Mouse (Mus musculus): Measurements from ENCODE around the gene Sell. TPM values are rescaled to one million over a fixed set of nuclear protein-coding genes. Genes with fewer than 3 reads are reported as not detected.

Sell gene
- polyA plus RNA-seq, 1 experiment from 2014 or later = 10.9 TPM

DNA sequence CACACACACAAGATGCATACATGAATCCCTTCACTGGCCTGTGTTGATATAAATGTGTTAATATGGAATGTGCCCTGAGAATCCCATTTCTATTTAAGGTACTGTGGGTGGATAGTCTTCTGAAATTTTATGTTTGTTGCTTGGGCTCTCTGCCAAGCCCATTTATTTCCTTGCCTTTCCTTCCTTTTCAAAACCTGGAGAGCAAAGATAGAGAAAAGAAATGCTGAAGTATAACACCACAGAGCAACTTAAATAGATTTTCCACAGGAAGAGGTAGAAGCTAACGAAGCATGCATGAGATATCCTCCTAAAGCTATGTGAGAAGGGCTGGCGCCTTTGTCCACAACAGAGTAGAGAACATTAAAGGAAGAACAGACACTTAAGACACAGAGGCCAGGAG is 48.0 kb downstream of the Sell start:
- Histone ChIP-seq H3K4me3 (replicated peaks) (no peak overlapping the region), H3K36me3 (replicated peaks) (no peaks in the 10 kb centered on the region), H3K9ac (no peak overlapping the region), H3K27ac (replicated peaks) (no peak overlapping the region), H3K27me3 (no peaks in the 10 kb centered on the region), H3K4me1 (replicated peaks) (no peaks in the 10 kb centered on the region), H3K9me3 (replicated peaks) (no peaks in the 10 kb centered on the region), H3K4me2 (no peak overlapping the region)
- ATAC-seq (ENCODE audit: insufficient read depth) = no peak
- WGBS (ENCODE audit: insufficient replicate concordance) = 39% methylated on average over 2 of the region's 2 CpGs

DNA sequence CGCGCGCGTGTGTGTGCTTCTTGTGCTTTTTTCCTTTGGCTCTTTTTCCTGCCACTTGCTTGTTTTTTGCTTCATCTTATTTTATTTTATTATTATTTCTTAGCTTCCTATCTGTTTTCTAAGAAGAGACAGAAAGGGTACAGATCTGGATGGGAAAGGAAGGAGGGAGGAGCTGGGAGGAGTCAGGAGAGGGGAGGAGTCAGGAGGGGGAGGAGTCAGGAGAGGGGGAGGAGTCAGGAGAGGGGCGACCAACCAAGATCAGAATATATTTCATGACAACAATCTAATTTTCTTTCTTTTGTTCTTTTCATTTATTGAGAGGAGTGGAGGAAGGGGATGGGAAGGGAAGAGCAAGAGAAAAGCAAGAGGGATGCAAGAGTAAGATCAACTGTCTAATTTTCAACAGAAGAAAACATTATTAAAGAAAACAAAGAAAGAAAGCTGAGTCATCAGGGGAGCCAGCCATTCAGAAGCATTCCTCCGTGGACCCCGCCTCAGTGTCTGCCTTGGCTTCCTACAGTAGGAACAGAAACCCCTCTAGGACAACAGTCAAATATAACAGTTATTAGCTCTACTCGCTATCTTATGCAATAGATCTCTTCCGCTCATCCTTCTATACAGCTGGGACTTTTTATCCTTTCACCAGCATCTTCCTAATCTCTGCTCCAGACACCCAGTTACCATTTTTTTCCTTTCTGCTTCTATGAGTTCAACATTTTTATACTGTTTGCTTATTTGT is 49.0 kb downstream of the Sell start:
- 86% methylated on average over 9 of the region's 9 CpGs for WGBS (ENCODE audit: insufficient replicate concordance)
- ATAC-seq (ENCODE audit: insufficient read depth) = no peak
- no peak overlapping the region for H3K4me3 ChIP-seq (replicated peaks)
- H3K4me1 ChIP-seq (replicated peaks) = no peaks in the 10 kb centered on the region
- no peaks in the 10 kb centered on the region for H3K27me3 ChIP-seq
- no peaks in the 10 kb centered on the region for H3K36me3 ChIP-seq (replicated peaks)
- no peak overlapping the region for H3K9ac ChIP-seq
- H3K27ac ChIP-seq (replicated peaks) = no peak overlapping the region
- H3K4me2 ChIP-seq = no peak overlapping the region
- H3K9me3 ChIP-seq (replicated peaks) = no peaks in the 10 kb centered on the region

DNA sequence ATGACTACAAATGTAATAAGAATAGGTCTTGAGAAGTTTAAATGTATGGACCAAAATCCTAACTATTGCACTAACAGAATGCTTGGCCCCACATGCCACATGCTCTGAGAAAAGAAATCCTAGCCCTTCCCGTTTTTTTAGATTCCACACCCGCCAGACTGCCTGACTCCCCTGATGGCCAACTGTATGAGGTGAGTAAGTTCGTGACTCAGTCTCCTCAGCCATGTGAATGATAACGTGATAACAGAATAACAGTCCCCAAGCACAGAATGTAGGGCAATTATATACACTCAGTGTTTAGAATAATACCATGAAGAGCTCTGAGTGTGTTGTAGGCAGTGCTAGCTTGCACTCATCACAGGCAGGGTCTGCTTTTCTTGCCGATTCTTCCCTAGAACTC is 52.5 kb downstream of the Sell start:
- H3K4me3 ChIP-seq (replicated peaks) = no peak overlapping the region
- no peaks in the 10 kb centered on the region for H3K36me3 ChIP-seq (replicated peaks)
- no peak overlapping the region for H3K9ac ChIP-seq
- no peaks in the 10 kb centered on the region for H3K27me3 ChIP-seq
- no peak overlapping the region for H3K27ac ChIP-seq (replicated peaks)
- ATAC-seq (ENCODE audit: insufficient read depth) = no peak
- 48% methylated on average over 5 of the region's 5 CpGs for WGBS (ENCODE audit: insufficient replicate concordance)
- no peaks in the 10 kb centered on the region for H3K4me1 ChIP-seq (replicated peaks)
- no peak overlapping the region for H3K4me2 ChIP-seq
- no peaks in the 10 kb centered on the region for H3K9me3 ChIP-seq (replicated peaks)

DNA sequence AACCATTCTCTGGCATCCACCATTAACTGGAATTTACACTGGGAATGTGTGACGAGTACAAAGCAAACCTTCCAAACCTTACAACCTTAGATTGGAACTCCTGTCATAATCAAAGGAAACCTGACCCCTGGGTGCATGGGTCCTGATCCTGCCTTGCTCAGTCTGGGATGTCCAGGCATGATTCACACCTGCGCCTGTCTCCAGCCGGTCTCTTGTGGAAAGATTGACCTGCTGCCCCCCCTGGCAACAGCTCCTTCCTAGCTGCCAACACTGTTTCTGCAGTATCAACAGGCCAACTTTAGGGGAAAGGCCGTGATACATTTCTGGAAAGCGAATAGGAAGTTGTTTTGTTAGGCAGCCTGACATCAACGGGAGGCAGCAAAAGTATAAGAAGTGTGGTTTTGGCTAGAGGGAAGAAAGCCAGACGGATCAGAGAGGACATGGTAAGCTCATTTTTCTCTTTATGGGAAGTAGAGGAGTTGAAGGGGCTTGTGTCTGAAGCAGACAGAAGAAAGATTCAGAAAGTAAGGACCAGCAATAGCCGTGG is 53.2 kb downstream of the Sell start, which contains the start of gene Selp:
Selp (plus strand) TSS at position 318 of the 547 bp plus-strand sequence.
- no peak for ATAC-seq (ENCODE audit: insufficient read depth)
- Histone ChIP-seq H3K9me3 (replicated peaks) (no peaks in the 10 kb centered on the region), H3K4me1 (replicated peaks) (no peaks in the 10 kb centered on the region), H3K4me2 (no peak within 1 kb of the TSS), H3K27me3 (no peaks in the 10 kb centered on the region), H3K27ac (replicated peaks) (no peak within 1 kb of the TSS), H3K4me3 (replicated peaks) (no peak within 1 kb of the TSS), H3K36me3 (replicated peaks) (no peaks in the 10 kb centered on the region), H3K9ac (no peak within 1 kb of the TSS)
- 39% methylated on average over 8 of the region's 8 CpGs for WGBS (ENCODE audit: insufficient replicate concordance)

DNA sequence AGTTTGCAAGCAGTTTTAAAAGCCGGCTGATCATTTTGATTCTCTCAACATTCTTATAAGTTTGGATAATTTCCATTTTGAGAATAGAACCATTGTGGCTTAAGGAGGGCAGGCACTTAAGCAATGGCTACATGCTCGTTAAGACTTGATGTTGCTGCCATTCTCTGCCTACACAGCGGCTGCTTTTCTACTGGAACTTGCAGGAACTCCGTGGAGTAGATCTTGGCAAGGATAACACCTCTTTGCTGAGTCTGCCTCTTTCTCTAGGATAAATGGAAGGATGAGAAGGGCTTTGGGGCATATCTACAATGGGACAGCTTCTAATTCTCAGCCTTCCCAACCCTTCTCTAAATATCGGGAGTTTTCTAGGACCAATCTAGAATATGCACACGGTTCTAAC is 53.9 kb downstream of the Sell start:
- H3K4me3 ChIP-seq (replicated peaks) = no peak overlapping the region
- no peak overlapping the region for H3K27ac ChIP-seq (replicated peaks)
- no peaks in the 10 kb centered on the region for H3K4me1 ChIP-seq (replicated peaks)
- 66% methylated on average over 6 of the region's 6 CpGs for WGBS (ENCODE audit: insufficient replicate concordance)
- no peaks in the 10 kb centered on the region for H3K9me3 ChIP-seq (replicated peaks)
- no peaks in the 10 kb centered on the region for H3K36me3 ChIP-seq (replicated peaks)
- no peak for ATAC-seq (ENCODE audit: insufficient read depth)
- no peak overlapping the region for H3K4me2 ChIP-seq
- H3K9ac ChIP-seq = no peak overlapping the region
- no peaks in the 10 kb centered on the region for H3K27me3 ChIP-seq

DNA sequence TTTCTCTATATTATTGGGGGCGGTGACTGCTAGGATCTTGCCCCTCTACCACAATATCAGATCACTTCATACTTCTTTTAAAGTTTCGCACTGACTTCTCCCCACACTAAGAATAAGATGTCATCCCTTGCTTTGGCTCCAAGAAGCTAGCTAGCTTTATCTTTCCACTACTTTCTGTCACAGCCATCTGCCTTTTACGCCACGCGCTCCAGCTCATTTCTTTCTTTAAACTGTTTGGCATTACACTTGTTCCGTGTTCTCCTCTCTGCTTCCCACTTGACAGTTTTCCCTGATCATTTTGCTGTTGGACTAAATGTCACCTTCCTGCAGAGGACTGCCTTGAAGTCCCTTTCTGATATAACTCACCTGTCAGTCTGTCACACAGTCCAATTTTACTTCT is 56.1 kb downstream of the Sell start:
- Histone ChIP-seq H3K9me3 (replicated peaks) (no peaks in the 10 kb centered on the region), H3K27ac (replicated peaks) (no peak overlapping the region), H3K4me1 (replicated peaks) (no peaks in the 10 kb centered on the region), H3K27me3 (no peaks in the 10 kb centered on the region), H3K4me3 (replicated peaks) (no peak overlapping the region), H3K9ac (no peak overlapping the region), H3K36me3 (replicated peaks) (no peaks in the 10 kb centered on the region), H3K4me2 (no peak overlapping the region)
- WGBS (ENCODE audit: insufficient replicate concordance) = 78% methylated on average over 6 of the region's 6 CpGs
- no peak for ATAC-seq (ENCODE audit: insufficient read depth)

DNA sequence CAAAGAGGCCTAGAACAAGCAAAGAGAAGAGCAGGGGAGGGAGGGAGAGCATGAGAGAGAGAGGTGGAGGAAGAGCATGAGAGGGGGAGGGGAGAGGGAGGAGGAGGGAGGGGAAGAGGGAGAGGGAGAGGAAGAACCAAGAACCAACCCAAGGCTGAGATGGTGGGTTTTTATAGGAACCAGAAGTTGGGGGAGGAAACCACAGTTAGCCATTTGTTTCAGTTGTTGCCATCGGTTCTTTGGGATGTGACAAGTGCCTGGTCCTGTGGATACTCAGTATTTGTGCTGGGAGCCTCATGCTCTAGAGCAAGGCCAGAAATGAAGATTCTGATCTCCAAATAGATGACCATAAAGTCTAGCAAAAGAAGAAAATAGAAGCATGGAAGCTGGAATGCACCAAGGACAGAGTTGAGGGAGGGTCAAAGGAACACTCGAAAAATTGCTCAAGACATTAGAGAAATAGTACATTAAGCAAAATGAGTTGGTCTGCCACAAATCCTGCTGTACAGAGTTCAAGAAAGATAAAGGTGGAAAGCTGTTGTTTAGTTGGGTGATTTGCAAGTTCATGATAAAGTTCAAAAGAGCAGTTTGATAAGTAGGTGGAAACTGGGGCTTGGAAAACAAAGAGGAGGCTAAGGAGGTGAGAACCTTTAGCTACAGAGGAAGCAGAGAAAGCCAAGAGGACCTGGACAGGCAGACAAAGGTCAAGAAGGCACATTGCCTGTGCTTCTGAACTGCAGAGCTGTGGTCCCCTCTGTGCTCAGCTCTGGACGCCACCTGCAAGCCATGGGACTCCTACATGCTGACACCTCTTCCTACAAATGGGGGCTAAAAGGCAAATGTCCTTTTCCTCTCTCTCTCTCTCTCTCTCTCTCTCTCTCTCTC is 58.4 kb downstream of the Sell start:
- Histone ChIP-seq H3K9me3 (replicated peaks) (no peaks in the 10 kb centered on the region), H3K27me3 (no peaks in the 10 kb centered on the region), H3K9ac (no peak overlapping the region), H3K4me3 (replicated peaks) (no peak overlapping the region), H3K4me1 (replicated peaks) (no peaks in the 10 kb centered on the region), H3K4me2 (no peak overlapping the region), H3K27ac (replicated peaks) (no peak overlapping the region), H3K36me3 (replicated peaks) (no peaks in the 10 kb centered on the region)
- ATAC-seq (ENCODE audit: insufficient read depth) = no peak
- WGBS (ENCODE audit: insufficient replicate concordance) = 23% methylated on average over 3 of the region's 3 CpGs

DNA sequence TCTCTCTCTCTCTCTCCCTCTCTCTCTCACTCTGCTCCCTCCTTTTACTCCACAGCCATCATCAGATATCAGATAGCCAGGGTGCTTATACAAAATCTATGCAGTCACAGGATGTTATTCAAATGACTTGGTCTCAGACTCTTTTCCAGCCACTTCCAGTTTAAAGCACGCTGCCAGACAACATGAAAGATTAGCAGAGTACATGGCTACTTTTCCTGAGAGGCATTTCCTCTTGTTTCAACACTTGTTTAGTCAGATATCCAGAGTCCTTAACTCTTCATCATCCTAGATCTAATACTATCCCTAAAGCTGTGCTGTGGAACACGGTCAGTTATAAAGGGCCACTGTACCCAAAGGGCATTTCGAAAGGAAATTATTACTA is 59.0 kb downstream of the Sell start:
- Histone ChIP-seq H3K9me3 (replicated peaks) (no peaks in the 10 kb centered on the region), H3K4me2 (no peak overlapping the region), H3K27me3 (no peaks in the 10 kb centered on the region), H3K27ac (replicated peaks) (no peak overlapping the region), H3K4me3 (replicated peaks) (no peak overlapping the region), H3K9ac (no peak overlapping the region), H3K36me3 (replicated peaks) (no peaks in the 10 kb centered on the region), H3K4me1 (replicated peaks) (no peaks in the 10 kb centered on the region)
- 60% methylated on average over 3 of the region's 3 CpGs for WGBS (ENCODE audit: insufficient replicate concordance)
- no peak for ATAC-seq (ENCODE audit: insufficient read depth)

DNA sequence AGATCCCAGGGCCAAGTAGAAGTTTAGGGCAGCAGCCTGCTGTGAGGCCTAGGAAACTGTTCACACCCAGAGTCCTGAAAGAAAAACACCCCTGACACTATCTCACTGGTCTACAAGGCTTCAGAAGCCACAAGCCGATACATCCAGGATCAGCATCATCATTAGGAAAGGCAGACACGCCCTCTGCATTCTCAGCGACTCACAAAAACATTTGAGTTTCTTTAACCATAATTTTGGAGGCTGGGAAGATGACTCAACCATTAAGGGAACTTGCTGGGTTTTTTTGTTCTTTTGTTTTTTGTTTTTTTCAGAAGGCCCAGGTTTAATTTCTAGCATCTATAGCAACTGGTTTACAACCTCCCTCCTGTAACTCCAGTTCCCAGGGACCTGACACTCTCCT is 62.1 kb downstream of the Sell start:
- ATAC-seq (ENCODE audit: insufficient read depth) = no peak
- Histone ChIP-seq H3K4me3 (replicated peaks) (no peak overlapping the region), H3K36me3 (replicated peaks) (no peaks in the 10 kb centered on the region), H3K27me3 (no peaks in the 10 kb centered on the region), H3K4me1 (replicated peaks) (no peaks in the 10 kb centered on the region), H3K9ac (no peak overlapping the region), H3K4me2 (no peak overlapping the region), H3K27ac (replicated peaks) (no peak overlapping the region), H3K9me3 (replicated peaks) (0 out of 2 replicates have a peak, but pooled peaks cover 2% of the 10 kb centered on the region)
- WGBS (ENCODE audit: insufficient replicate concordance) = 35% methylated on average over 3 of the region's 3 CpGs

DNA sequence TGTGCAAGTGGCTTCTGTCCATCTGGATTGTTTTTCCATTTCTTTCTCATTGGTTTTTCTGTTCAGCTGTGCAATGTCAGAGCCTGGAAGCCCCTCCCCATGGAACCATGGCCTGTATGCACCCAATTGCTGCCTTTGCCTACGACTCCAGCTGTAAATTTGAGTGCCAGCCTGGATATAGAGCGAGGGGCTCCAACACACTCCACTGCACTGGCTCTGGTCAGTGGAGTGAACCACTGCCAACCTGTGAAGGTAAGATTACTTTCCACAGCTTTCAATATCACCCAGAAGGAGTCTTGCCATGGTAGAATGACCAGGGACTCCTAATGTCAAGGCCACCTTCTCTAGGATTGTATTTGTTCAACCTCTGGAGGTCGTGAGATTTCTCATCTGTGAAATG is 68.2 kb downstream of the Sell start:
- H3K4me1 ChIP-seq (replicated peaks) = no peaks in the 10 kb centered on the region
- 43% methylated on average over 3 of the region's 3 CpGs for WGBS (ENCODE audit: insufficient replicate concordance)
- H3K27ac ChIP-seq (replicated peaks) = no peak overlapping the region
- no peak overlapping the region for H3K4me2 ChIP-seq
- H3K36me3 ChIP-seq (replicated peaks) = no peaks in the 10 kb centered on the region
- H3K9me3 ChIP-seq (replicated peaks) = 0 out of 2 replicates have a peak, but pooled peaks cover 2% of the 10 kb centered on the region
- ATAC-seq (ENCODE audit: insufficient read depth) = no peak
- H3K9ac ChIP-seq = no peak overlapping the region
- H3K27me3 ChIP-seq = no peaks in the 10 kb centered on the region
- H3K4me3 ChIP-seq (replicated peaks) = no peak overlapping the region

DNA sequence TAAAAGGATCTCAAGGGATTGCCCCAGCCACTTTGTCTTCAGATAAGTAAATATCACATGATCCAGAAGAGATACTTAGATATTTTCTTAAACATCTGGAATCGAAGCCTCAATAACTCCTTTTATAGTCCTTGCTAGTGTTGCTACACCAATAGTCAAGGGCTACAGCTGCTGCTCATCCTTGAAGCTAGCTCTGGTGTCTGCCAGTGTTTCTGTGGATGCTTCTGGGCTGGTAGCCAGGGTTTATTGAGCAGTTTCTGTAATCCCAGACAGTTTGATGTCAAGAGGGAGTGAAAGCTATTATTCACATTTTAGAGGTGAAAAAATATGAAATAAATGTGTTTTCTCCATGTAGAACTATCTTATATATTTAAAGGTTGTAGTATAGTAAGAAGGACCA is 70.8 kb downstream of the Sell start:
- Histone ChIP-seq H3K36me3 (replicated peaks) (no peaks in the 10 kb centered on the region), H3K4me2 (no peak overlapping the region), H3K27ac (replicated peaks) (no peak overlapping the region), H3K9me3 (replicated peaks) (0 out of 2 replicates have a peak, but pooled peaks cover 2% of the 10 kb centered on the region), H3K4me3 (replicated peaks) (no peak overlapping the region), H3K9ac (no peak overlapping the region), H3K4me1 (replicated peaks) (no peaks in the 10 kb centered on the region), H3K27me3 (no peaks in the 10 kb centered on the region)
- 57% methylated on average over 1 of the region's 1 CpGs for WGBS (ENCODE audit: insufficient replicate concordance)
- ATAC-seq (ENCODE audit: insufficient read depth) = no peak
